In genomic region chr7:29475005-29475404, GRCm38 (mm10) we compare ENCODE assay signal across 25 mouse cellular contexts.
"Had no signal": no experiment of that assay in that cellular context is flagged by ENCODE, and none has a peak within 500 bp of the region (broad histone marks: within the 10 kb centered on the region; RNA-seq: fewer than 3 reads in every experiment).

No protein-coding gene starts in this region.

- H3K9me3 ChIP-seq: heart, embryonic 13.5 days; heart, embryonic 15.5 days; kidney, embryonic 15.5 days; limb, embryonic 13.5 days; limb, embryonic 15.5 days; liver, embryonic 12.5 days had no signal

- H3K4me2 ChIP-seq: heart, embryonic 11.5 days; heart, embryonic 13.5 days; heart, embryonic 15.5 days; hindbrain, embryonic 14.5 days; kidney, embryonic 15.5 days; limb, embryonic 13.5 days; limb, embryonic 15.5 days; liver, embryonic 12.5 days had no signal

- H3K36me3 ChIP-seq: heart, embryonic 13.5 days; heart, embryonic 15.5 days; kidney, embryonic 15.5 days; limb, embryonic 13.5 days; limb, embryonic 15.5 days; liver, embryonic 12.5 days had no signal

- H3K9ac ChIP-seq: heart, embryonic 13.5 days; heart, embryonic 15.5 days; hindbrain, embryonic 14.5 days; kidney, embryonic 15.5 days; limb, embryonic 13.5 days; limb, embryonic 15.5 days; liver, embryonic 12.5 days; liver, embryonic 14.5 days had no signal

- H3K27ac ChIP-seq: heart, adult 2 months; heart, embryonic 13.5 days; heart, embryonic 15.5 days; hindbrain, embryonic 14.5 days; kidney, embryonic 15.5 days; kidney, postnatal 0 days; limb, embryonic 13.5 days; limb, embryonic 15.5 days; liver, embryonic 12.5 days; liver, embryonic 14.5 days had no signal

- H3K4me3 ChIP-seq: heart, adult 2 months; heart, embryonic 13.5 days; heart, embryonic 15.5 days; kidney, embryonic 15.5 days; limb, embryonic 13.5 days; limb, embryonic 15.5 days; liver, embryonic 12.5 days had no signal

- ATAC-seq: intestine, embryonic 16.5 days; liver, embryonic 12.5 days had no signal

- DNase-seq: gastrocnemius, postnatal 14 days; gastrocnemius, postnatal 36 days; heart, adult 11 months; heart, adult 2 months; heart, postnatal 14 days; heart, postnatal 36 days; kidney, adult 11 months; kidney, adult 2 months; kidney, adult 9 months; kidney, postnatal 14 days; kidney, postnatal 36 days; layer of hippocampus, adult 9-11 months; layer of hippocampus, postnatal 36 days; left cerebral cortex, postnatal 4 days had no signal

- H3K27me3 ChIP-seq: kidney, embryonic 15.5 days; limb, embryonic 13.5 days; limb, embryonic 15.5 days; liver, embryonic 12.5 days had no signal
